Mouse (Mus musculus): ENCODE measurements around the gene Gli2.

The Gli2 gene

DNA sequence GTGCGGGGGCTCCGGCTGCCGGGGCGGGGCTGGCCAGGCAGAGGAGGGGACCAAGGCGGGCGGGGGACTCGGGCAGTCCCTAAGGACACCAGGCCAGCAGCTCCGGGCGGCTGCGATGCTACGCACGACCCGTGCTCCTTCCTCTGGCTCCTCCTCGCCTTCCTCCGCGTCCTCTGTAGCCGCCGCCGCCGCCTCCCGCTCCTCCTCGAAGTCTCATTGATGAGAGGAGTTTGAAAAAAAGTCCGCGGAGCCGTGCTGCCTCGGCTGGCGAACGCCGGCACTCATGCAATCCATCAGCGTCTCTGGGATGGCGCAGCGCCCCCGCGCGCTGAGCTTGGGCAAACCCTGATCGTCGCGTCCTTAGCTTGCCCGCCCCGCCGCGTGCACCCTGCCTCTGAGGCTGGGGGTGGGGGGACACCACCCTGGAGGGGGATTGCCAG is at the start of gene Gli2:
Gli2 (minus strand) TSS at position 218 of the 440 bp plus-strand sequence.
- peak; percentile 95 for DNase-seq (ENCODE audit: low read depth, low spot score)

DNA sequence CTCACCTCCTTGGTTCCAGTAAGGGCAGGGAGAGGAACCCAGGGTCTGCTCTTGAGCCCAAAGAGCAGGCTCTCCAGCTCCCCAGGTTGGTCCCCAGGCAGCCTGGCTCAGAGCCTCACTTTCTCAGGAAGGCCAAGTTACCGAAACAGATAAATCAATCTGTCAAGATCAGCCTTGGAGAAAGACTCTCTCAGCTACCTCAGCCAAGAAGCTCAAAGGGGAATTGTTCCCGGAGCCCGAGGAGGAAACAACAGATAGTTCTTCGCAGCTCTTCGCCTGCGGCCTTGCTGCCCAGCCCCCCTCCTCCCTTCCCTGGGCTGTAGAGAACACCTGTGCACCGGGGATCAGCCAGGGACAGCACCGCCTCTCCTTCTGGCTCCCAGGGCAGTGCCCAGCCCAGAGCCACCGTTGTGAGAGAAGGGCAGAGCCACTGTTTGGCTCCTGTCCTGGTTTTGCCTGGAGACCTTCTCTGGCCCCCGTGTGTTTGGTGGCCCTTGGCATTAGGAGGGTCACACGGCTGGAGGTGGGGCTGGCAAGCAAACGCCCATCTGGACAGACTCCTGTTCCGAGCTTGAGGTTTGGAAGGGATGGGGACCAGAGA is 44.6 kb upstream of the Gli2 start:
- DNase-seq (ENCODE audit: low read depth, low spot score) = no peak

DNA sequence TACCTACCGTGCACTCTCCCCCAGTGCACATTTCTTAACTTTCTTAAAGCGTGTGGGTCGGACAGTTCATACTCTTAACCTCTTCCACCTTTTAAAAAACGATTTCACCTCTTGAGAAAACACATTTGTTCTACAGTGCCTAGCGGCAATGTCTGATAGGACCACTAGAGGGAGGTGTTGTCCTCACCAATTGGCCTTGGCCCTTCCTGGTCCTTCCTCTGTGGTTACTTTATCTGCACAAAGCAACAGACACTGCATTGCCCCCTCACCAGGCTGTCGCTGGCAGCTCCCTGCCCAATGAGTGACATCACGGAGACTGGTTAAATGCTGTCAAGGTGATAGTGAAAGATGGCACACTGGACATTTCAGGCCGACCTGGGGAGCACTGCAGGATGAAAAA is 40.3 kb upstream of the Gli2 start:
- peak; percentile 81 for DNase-seq (ENCODE audit: low read depth, low spot score)

DNA sequence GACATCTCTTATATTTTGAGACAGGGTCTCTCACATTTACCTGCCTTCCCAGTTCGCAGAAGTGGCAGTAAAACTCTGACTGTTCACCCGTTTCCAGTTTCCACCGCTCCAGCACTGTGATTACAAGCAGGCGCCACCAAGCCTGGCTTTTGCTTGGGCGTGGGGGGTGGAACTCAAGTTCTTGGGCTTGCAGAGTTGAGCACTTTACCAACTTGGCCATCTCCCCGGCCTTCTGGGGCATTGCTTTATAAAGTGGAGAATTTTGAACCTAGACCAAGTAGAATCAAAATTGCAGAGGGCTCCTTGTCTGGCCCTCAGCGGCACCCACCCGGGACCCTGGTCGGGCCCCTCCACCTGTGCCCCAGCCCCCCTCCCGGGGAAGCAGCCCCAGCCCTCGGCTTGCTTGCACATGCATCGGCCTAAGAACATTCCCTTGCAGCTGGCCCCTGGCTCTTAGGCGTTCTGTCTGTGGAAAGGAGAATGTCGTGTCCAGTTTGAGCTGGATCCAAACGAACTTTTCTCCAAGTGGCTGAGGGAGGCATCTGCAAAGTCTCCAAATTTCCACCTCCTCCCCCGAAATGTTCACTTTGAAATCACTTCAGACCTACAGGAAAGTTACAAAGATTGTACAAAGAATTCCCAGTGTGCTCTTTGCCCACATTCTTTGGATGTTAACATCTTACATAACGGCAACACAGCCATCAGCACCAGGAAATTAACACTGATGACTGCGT is 36.6 kb upstream of the Gli2 start:
- no peak for DNase-seq (ENCODE audit: low read depth, low spot score)

DNA sequence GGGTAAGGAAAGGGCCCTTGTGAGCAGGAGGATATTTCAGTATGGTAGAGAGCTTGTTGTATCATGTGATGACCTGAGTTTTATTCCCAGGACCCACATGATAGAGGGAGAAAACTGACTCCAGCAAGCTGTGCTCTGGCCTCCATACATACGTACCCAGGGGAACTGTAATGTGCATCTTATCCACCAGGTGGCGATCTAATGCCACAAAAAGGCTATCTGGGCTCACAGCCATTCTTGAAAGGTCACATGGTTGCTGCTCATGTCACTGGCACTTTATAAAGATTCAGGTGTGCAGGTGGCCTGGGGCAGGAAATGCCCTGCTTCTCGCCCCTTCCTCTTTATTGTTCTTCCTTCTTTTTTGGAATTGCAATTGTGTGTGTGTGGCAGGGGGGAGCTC is 34.1 kb upstream of the Gli2 start:
- peak; percentile 91 for DNase-seq (ENCODE audit: low read depth, low spot score)

DNA sequence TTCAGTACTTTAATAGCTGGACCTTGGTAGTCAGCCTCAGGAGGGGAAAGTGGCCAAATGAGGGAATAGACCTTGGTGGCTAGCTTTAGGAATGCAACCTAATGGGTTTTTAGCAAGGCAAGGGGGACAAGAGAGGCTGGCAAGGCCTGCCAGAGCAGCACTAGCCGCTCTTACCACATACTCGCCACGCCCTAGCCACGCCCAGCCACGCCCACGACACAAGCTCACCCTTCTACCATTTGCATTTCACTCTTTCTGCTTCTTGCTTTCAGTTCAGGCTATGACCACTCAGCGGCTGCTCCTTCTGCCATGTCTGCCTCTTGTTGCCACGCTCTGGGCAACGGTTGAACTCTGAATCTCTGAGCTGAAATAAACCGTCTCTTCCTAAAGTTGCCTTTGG is 32.4 kb upstream of the Gli2 start:
- peak; percentile 78 for DNase-seq (ENCODE audit: low read depth, low spot score)

DNA sequence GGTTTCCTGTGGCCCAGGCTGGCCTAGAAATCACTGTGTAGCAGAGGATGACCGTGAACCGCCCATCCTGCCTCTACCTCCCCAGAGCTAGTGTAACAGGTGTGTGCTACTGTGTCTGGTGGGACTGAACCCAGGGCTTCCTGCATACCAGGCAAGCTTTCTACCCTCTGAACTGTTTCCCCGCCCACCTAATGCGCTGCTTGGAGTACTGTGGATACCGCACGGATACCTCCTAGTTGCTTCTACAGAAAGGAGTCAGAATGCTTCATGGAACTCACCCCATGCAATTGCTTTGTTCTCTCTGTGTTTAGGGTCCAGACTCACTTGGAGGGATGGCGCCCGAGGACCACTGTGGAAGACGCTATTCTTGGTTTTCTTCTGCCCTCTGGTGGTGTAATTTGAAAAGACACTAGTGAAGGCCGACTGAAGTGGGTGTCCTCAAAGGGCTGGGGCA is 30.1 kb upstream of the Gli2 start:
- DNase-seq (ENCODE audit: low read depth, low spot score) = peak; percentile 90

DNA sequence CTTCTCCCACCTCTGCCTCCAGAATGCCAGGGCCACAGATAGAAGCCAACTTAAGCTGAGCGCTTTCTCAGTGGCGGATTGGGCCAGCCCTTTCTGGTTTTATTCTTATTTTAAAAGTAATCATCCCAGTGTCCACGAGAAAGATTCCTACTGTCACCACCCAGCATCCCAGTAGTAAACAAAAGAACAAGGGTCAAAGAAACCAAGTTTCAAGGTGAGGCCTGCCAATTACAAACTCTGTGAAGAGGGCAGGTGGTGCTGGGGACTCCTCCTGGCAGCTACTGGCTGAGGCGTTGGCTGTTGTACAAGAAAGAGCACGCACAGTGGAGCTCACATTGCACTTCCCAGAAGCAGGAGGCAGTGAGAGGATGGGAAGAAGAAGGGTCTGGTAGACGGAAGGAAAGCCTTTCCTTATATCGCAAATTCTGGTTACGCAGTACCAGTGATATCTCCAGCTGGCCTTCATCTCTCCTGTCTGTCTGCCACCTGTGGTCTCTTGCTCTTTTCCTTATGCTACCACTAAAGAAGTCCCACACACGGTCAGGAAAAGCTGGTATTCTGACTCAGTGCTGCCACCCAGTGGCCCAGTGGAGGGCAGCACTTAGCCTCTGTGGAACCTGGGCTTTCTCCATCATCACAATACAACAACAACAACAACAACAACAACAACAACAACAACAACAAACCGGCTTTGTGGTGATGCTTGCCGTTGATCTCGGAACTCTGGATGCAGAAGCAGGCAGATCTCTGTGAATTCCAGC is 29.0 kb upstream of the Gli2 start:
- peak; percentile 89 for DNase-seq (ENCODE audit: low read depth, low spot score)

DNA sequence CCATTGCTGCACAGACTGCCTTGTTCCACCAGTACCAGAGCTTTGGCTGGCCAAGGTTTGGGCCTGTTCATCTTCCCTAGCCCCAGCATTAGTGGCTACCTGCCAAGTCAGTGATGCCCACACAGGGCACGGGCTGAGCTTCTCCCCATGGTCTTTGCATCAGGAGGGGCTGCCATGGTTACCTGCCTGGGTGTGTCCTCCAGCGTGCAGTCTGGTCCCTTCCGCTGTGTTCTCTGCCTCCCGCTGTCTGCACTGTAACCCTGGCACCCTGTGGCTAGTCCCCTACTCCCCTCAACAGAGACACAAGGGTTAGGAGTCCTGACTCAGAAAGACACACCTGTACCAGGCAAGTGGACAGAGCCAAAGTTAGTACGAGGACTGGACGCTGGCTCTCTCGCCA is 24.5 kb upstream of the Gli2 start:
- peak; percentile 59 for DNase-seq (ENCODE audit: low read depth, low spot score)

DNA sequence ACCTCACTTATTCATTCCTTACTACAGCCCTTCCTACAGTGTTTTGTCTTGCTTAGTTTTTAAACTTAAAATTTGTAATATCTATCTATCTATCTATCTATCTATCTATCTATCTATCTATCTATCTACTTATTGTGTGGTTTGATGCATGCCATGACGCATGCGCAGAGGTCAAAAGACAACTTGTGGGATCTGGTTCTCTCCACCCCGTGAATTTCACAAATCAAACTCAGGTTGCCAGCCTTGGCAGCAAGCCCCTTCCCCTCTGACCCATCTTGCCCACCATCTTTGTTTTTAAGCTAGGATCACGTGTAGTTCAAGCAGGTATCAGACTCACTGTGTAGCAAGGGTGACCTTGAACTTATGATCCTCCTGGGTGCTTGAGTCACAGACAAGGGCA is 22.9 kb upstream of the Gli2 start:
- DNase-seq (ENCODE audit: low read depth, low spot score) = peak; percentile 98

DNA sequence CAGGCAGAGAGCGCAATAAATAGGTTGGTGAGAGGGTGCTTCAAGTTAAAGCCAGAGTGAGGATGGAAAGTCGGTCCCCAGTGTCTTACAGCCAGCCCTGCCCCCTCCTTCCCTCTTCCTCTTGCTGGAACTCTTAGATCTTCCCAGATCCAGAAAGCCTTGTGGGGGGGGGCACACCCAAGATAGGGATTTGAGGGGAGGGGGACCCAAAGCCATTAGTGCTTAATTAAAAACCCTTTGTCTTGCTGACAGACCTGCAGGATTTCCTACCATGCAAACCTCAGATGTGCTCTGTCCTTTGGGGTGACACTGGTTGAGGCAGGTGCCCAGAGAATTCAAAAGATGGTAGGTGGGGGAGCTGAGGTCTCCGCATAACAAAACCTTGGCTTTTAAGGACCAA is 22.5 kb upstream of the Gli2 start:
- DNase-seq (ENCODE audit: low read depth, low spot score) = peak; percentile 100

DNA sequence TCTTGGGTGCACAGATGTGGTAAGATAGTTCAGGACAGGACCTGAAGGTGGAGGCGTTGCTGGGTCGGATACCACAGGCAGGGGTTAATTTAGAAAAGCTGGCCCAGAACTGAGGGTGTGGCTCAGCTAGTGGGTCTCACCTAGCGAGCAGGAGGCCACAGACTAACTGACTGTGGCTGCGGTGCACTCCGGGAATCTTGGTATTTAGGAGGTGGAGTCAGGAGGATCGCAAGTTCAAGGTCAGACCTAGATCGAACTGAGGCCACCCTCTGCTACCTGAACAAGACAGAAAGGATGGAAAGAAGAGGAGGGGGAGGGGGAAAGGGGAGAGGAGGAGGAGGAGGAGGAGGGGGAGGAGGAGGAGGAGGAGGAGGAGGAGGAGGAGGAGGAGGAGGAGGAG is 22.1 kb upstream of the Gli2 start:
- DNase-seq (ENCODE audit: low read depth, low spot score) = peak; percentile 100

DNA sequence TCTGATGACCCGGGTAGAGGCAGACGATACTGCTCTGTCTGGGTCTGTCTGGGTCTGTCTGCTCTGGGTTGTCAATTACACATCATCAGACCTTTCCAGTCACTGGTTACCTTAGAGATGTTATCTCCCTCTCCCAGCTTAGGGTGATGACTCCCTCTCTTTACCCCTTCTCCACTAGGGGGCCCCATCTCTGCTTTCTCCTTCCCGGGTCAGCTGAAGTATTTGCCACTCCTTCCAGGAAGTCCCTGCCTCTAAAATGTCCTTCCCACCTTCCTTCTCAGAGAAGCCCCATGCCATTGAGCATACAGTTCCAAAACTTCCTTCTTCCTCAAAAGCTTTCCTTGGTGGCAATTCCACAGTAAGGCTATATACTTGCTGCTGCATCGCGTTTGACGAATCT is 21.5 kb upstream of the Gli2 start:
- peak; percentile 97 for DNase-seq (ENCODE audit: low read depth, low spot score)

DNA sequence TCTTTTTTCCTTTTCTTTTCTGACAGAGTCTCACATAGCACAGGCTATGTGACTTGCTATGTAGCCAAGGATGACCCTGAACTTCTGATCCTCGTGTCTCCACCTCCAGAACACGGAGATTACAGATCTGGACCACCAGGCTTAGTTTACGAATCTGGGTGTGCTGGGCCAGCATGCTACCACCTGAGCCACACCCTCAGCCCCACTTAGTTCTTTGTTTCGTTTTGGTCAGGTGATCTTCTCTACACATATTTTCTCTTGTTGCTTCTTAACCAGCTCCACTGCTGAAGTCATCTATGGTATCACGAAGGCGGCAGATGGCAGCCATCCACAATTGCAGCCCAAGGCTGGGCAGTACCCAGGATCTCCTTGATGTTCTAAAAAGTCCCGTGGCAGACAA is 20.5 kb upstream of the Gli2 start:
- DNase-seq (ENCODE audit: low read depth, low spot score) = peak; percentile 70

DNA sequence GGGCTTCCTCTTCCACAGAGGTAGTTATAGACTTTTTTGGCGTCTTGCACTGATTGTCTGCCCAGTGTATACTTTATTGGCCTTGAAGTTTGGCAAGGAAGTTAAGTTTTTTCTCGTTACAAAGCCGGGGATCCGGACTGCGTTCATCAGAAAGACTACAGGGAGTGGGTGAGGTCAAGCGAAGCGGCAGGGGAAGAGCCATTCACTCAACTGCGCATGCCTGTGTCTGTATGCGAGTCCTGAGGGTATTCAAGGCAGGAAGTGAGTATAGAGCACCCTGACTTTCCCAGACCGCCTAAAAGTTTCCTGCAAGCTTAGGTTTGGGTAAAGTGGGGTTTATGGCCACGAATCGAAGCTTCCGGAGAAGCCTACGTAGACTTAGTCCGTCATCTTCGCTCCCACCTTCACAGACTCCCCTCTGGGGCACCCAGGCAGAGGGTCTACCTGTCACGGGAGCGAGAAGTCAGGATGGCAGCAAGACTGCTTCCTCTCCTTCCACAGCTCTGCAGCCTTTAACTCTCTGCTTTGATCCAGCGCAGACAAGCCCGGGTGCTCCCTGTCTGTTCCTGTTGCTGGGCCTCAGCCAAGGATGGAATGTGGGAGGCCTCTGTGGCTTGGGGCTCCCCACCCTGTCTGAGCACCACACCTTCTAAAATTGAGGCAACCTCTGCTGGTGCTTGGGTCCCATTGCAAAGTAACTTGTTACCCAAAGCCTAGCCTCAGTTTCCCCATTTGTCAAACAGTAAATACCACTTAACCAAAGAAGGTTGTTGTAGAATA is 11.7 kb upstream of the Gli2 start:
- peak; percentile 91 for DNase-seq (ENCODE audit: low read depth, low spot score)

DNA sequence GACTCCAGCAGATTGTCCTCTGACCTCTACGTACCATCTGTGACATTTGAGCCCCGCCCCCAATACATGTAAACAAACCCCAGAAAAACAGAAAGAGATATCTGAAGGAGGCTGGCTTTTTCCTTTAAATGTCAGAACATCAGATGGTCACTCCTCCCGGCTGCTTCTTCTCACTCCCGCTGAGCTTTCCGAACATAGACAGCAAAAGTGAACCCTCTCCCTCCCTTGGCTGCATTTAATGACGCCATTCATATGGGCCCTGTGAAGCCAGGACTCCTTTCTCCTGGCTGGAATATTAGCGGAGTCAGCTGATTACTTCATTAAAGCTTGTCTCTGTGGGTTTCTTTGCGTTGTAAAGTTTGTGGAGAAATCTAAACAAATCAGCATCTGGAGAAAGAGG is 3.1 kb upstream of the Gli2 start:
- DNase-seq (ENCODE audit: low read depth, low spot score) = no peak

DNA sequence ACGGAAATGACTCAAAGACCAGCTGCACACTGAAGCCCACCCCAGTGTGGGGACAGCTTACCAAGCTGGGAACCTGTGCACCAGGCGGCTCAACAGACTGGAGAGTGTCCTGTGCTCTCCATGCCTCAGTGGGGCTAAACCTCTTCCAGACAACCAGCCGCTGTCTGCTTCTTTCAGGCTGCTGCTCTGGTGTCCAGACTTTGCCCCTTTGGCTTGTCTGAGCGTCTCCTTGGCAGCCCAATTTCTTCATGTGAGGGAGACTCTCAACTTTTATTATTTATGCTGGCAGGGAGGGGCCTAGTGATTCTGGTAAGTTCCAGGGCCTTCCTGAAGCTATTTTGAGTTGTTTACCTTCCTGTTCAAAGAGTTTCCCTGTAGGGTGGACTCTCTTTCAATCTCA is 2.4 kb upstream of the Gli2 start:
- DNase-seq (ENCODE audit: low read depth, low spot score) = no peak

DNA sequence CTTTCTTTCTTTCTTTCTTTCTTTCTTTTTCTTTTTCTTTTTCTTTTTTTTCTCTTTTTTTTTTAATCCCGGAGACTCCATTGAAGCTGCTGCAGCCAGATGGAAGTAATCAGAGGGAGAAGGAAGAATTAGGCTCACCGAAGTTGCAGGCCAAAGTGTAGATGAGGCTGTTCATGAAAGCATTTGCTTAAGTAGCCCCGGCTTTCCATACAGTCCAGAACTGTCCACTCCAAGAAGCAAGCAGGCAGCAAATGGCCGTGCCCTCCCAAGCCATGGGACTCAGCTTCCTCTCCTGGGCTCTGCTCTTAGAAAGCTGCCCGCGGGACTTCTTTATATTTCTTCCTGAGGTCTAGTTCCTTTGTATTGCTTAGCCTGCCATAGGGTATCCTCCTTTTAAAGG is 1.0 kb upstream of the Gli2 start:
- DNase-seq (ENCODE audit: low read depth, low spot score) = no peak

DNA sequence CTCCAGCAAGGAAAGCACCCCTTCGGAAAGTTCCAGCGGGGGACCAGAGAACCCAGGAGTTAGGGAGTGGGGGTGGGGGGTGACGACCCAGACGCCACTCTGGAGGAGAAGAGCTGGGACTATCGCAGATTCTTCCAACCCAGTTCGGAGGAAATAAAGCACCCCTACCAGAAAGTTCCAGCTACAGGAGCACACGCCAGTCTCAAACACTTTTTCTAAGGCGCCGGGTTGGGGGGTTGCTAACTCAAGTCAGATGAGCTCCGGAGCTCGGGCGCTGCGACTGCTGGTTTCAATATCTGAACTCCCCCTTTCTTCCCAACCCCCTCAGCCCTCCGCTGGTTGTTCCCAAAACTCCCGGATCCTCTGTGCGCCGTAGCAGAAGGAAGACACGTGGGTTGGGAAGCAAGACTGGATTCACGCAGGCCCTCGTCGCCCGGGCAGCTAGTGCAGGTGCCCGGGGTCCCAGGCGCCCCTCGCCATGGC is 494 bp upstream of the Gli2 start:
- peak; percentile 83 for DNase-seq (ENCODE audit: low read depth, low spot score)

DNA sequence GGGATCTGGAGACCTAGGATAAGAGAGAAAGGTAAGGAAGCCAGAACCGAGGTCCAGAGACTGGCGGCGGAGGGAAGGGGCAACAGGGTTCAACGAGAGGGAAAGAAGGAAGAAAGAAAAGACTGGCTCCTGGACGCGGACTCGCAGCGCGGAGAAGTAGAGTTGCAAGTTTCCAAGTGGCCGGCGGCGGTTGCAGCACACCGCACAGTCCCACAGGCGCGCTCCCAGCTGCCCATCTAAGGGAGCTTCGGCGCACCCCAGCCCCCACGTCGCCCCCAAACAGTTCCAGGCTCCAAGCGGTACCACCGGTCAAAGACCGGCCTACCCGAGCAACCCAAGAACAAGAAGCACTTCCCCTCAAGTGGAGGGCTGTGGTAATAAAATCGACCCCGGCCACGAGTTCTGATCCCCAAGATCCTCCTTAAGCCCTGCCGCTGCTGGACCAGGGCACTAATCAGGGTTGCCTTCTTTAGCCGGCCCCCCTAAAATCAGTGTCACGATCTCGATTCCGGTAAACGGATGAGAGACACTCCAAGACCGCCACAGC is 715 bp downstream of the Gli2 start:
- no peak for DNase-seq (ENCODE audit: low read depth, low spot score)

DNA sequence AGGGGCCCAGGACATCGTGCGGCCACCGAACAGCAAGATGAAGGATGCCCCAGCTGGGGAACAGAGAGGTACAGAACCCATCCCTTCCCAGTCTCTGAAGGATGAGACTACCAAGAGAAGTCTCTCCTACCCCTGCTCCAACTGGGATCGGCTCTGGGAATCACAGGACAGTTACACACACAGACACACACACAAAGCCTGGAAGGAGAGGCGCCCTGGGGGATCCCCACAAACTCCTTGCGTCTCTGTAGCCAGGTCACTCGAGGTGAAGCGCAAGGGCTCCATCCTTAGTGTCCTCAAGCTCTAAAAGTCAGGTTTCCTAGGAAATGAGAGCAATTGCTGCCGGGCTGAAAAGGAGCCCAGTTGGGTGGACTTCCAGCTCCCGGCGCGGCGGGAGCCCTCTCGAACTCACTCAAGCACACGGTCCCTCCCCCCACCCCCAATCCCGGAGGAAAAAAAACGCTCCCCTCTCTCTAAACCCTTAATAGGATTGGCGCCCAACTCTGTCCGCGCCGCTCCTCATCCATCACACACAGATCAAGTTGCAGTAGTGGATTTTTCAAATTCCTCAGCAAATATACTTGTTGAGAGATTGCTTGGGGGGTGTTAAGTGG is 1.4 kb downstream of the Gli2 start:
- DNase-seq (ENCODE audit: low read depth, low spot score) = peak; percentile 68
